Mouse (Mus musculus): ENCODE results near the gene Tob1. TPM values are rescaled to one million over a fixed set of nuclear protein-coding genes. Genes with fewer than 3 reads are reported as not detected.
A peak's percentile ranks its signal among the peaks of the same experiment; 100 is the strongest.

The Tob1 gene
- polyA plus RNA-seq, 1 experiment from 2014 or later = 22.1 TPM

- no peak overlapping the region for H3K27ac ChIP-seq (replicated peaks)
Measured at GRCm38 (mm10) chr11:94216247-94216646, 5.0 kb downstream of the Tob1 start.

GRCm38 (mm10) chr11:94221257-94221656 is 10.0 kb downstream of the Tob1 start:
- Histone ChIP-seq H3K27ac (replicated peaks) (no peak overlapping the region), H3K9me3 (no peaks in the 10 kb centered on the region), H3K4me1 (peaks cover 25% of the 10 kb centered on the region), H3K36me3 (replicated peaks) (no peaks in the 10 kb centered on the region), H3K27me3 (replicated peaks; ENCODE audit: low read depth, poor library complexity, severe bottlenecking) (no peaks in the 10 kb centered on the region), H3K4me3 (no peak overlapping the region)
- WGBS = 96% methylated on average over 7 of the region's 7 CpGs
- DNase-seq (ENCODE audit: low spot score) = no peak

More at GRCm38 (mm10) chr11:94216247-94216646, 5.0 kb downstream of the Tob1 start:
- H3K4me3 ChIP-seq = no peak overlapping the region
- peaks cover 43% of the 10 kb centered on the region for H3K4me1 ChIP-seq
- WGBS = 62% methylated on average over 2 of the region's 2 CpGs
- no peaks in the 10 kb centered on the region for H3K27me3 ChIP-seq (replicated peaks; ENCODE audit: low read depth, poor library complexity, severe bottlenecking)
- H3K9me3 ChIP-seq = no peaks in the 10 kb centered on the region
- peaks cover 19% of the 10 kb centered on the region for H3K36me3 ChIP-seq (replicated peaks)
- no peak for DNase-seq (ENCODE audit: low spot score)

- no peak for DNase-seq (ENCODE audit: low spot score)
- H3K4me1 ChIP-seq = peaks cover 27% of the 10 kb centered on the region
Measured at GRCm38 (mm10) chr11:94223531-94223930, 12.3 kb downstream of the Tob1 start.

GRCm38 (mm10) chr11:94225985-94226384 is 14.7 kb downstream of the Tob1 start:
- Histone ChIP-seq H3K27ac (replicated peaks) (no peak overlapping the region), H3K27me3 (replicated peaks; ENCODE audit: low read depth, poor library complexity, severe bottlenecking) (no peaks in the 10 kb centered on the region), H3K4me3 (no peak overlapping the region), H3K36me3 (replicated peaks) (no peaks in the 10 kb centered on the region), H3K4me1 (peaks cover 27% of the 10 kb centered on the region), H3K9me3 (no peaks in the 10 kb centered on the region)
- peak; percentile 31 for DNase-seq (ENCODE audit: low spot score)
- WGBS = 46% methylated on average over 7 of the region's 7 CpGs

More at GRCm38 (mm10) chr11:94223531-94223930, 12.3 kb downstream of the Tob1 start:
- Histone ChIP-seq H3K27ac (replicated peaks) (no peak overlapping the region), H3K4me3 (no peak overlapping the region), H3K36me3 (replicated peaks) (no peaks in the 10 kb centered on the region), H3K9me3 (no peaks in the 10 kb centered on the region), H3K27me3 (replicated peaks; ENCODE audit: low read depth, poor library complexity, severe bottlenecking) (no peaks in the 10 kb centered on the region)
- 83% methylated on average over 9 of the region's 9 CpGs for WGBS

- Histone ChIP-seq H3K4me1 (peaks cover 40% of the 10 kb centered on the region), H3K27ac (replicated peaks) (peak overlapping the region; percentile 62), H3K9me3 (no peaks in the 10 kb centered on the region), H3K27me3 (replicated peaks; ENCODE audit: low read depth, poor library complexity, severe bottlenecking) (no peaks in the 10 kb centered on the region), H3K36me3 (replicated peaks) (no peaks in the 10 kb centered on the region), H3K4me3 (no peak overlapping the region)
- no peak for DNase-seq (ENCODE audit: low spot score)
- WGBS = 37% methylated on average over 9 of the region's 9 CpGs
Measured at GRCm38 (mm10) chr11:94228416-94228815, 17.2 kb downstream of the Tob1 start.

- H3K27ac ChIP-seq (replicated peaks) = no peak overlapping the region
- H3K27me3 ChIP-seq (replicated peaks; ENCODE audit: low read depth, poor library complexity, severe bottlenecking) = no peaks in the 10 kb centered on the region
- no peaks in the 10 kb centered on the region for H3K9me3 ChIP-seq
- 90% methylated on average over 5 of the region's 5 CpGs for WGBS
- H3K36me3 ChIP-seq (replicated peaks) = no peaks in the 10 kb centered on the region
- H3K4me1 ChIP-seq = peaks cover 44% of the 10 kb centered on the region
- no peak overlapping the region for H3K4me3 ChIP-seq
- DNase-seq (ENCODE audit: low spot score) = no peak
Measured at GRCm38 (mm10) chr11:94229207-94229960, 18.1 kb downstream of the Tob1 start.

GRCm38 (mm10) chr11:94230244-94230643 is 19.0 kb downstream of the Tob1 start:
- Histone ChIP-seq H3K9me3 (no peaks in the 10 kb centered on the region), H3K27me3 (replicated peaks; ENCODE audit: low read depth, poor library complexity, severe bottlenecking) (no peaks in the 10 kb centered on the region), H3K27ac (replicated peaks) (no peak overlapping the region), H3K4me1 (peaks cover 44% of the 10 kb centered on the region), H3K4me3 (no peak overlapping the region), H3K36me3 (replicated peaks) (no peaks in the 10 kb centered on the region)
- DNase-seq (ENCODE audit: low spot score) = no peak
- 86% methylated on average over 8 of the region's 8 CpGs for WGBS

GRCm38 (mm10) chr11:94231821-94232552 is 20.7 kb downstream of the Tob1 start:
- DNase-seq (ENCODE audit: low spot score) = no peak
- Histone ChIP-seq H3K27me3 (replicated peaks; ENCODE audit: low read depth, poor library complexity, severe bottlenecking) (no peaks in the 10 kb centered on the region), H3K9me3 (no peaks in the 10 kb centered on the region), H3K27ac (replicated peaks) (no peak overlapping the region), H3K4me1 (peaks cover 42% of the 10 kb centered on the region), H3K36me3 (replicated peaks) (no peaks in the 10 kb centered on the region), H3K4me3 (no peak overlapping the region)
- 75% methylated on average over 19 of the region's 19 CpGs for WGBS

GRCm38 (mm10) chr11:94233405-94233804 is 22.2 kb downstream of the Tob1 start:
- no peak overlapping the region for H3K4me3 ChIP-seq
- DNase-seq (ENCODE audit: low spot score) = no peak
- H3K36me3 ChIP-seq (replicated peaks) = no peaks in the 10 kb centered on the region
- H3K9me3 ChIP-seq = no peaks in the 10 kb centered on the region
- H3K27me3 ChIP-seq (replicated peaks; ENCODE audit: low read depth, poor library complexity, severe bottlenecking) = no peaks in the 10 kb centered on the region
- peak overlapping the region; percentile 12; the same call in 1 of the 2 replicates for H3K27ac ChIP-seq (replicated peaks)
- peaks cover 32% of the 10 kb centered on the region for H3K4me1 ChIP-seq
- 69% methylated on average over 6 of the region's 6 CpGs for WGBS

- no peaks in the 10 kb centered on the region for H3K27me3 ChIP-seq (replicated peaks; ENCODE audit: low read depth, poor library complexity, severe bottlenecking)
- no peak for DNase-seq (ENCODE audit: low spot score)
- 92% methylated on average over 12 of the region's 12 CpGs for WGBS
- H3K4me3 ChIP-seq = no peak overlapping the region
- no peaks in the 10 kb centered on the region for H3K9me3 ChIP-seq
- H3K36me3 ChIP-seq (replicated peaks) = no peaks in the 10 kb centered on the region
- no peak overlapping the region for H3K27ac ChIP-seq (replicated peaks)
- H3K4me1 ChIP-seq = peaks cover 29% of the 10 kb centered on the region
Measured at GRCm38 (mm10) chr11:94234380-94234779, 23.1 kb downstream of the Tob1 start.

- H3K9me3 ChIP-seq = no peaks in the 10 kb centered on the region
- DNase-seq (ENCODE audit: low spot score) = no peak
Measured at GRCm38 (mm10) chr11:94234857-94235256, 23.6 kb downstream of the Tob1 start.

GRCm38 (mm10) chr11:94236074-94236473 is 24.8 kb downstream of the Tob1 start:
- Histone ChIP-seq H3K36me3 (replicated peaks) (no peaks in the 10 kb centered on the region), H3K27ac (replicated peaks) (peak overlapping the region; percentile 84)
- 24% methylated on average over 3 of the region's 3 CpGs for WGBS

More at GRCm38 (mm10) chr11:94234857-94235256, 23.6 kb downstream of the Tob1 start:
- no peak overlapping the region for H3K4me3 ChIP-seq
- H3K27ac ChIP-seq (replicated peaks) = no peak overlapping the region
- 90% methylated on average over 8 of the region's 8 CpGs for WGBS
- H3K36me3 ChIP-seq (replicated peaks) = no peaks in the 10 kb centered on the region
- no peaks in the 10 kb centered on the region for H3K27me3 ChIP-seq (replicated peaks; ENCODE audit: low read depth, poor library complexity, severe bottlenecking)
- peaks cover 34% of the 10 kb centered on the region for H3K4me1 ChIP-seq

More at GRCm38 (mm10) chr11:94236074-94236473, 24.8 kb downstream of the Tob1 start:
- Histone ChIP-seq H3K27me3 (replicated peaks; ENCODE audit: low read depth, poor library complexity, severe bottlenecking) (peaks cover 4% of the 10 kb centered on the region; the same call in 1 of the 2 replicates), H3K9me3 (no peaks in the 10 kb centered on the region), H3K4me3 (0 out of 2 replicates have a peak overlapping the region, but pooled peaks have one; percentile 11), H3K4me1 (peaks cover 40% of the 10 kb centered on the region)
- DNase-seq (ENCODE audit: low spot score) = peak; percentile 81
